Mouse (Mus musculus) intestine, embryonic 14.5 days (tissue): ENCODE data around the gene Zp2. TPM values are rescaled to one million over a fixed set of nuclear protein-coding genes. Genes with fewer than 3 reads are reported as not detected.

Experiments used
- ATAC-seq: fragments of 200-750 bp; cut with Nextera tagmentation; replicated peaks from 2 replicates; pipeline ENCODE4 v1.8.0; 2017; ENCODE audit warnings: low read depth, moderate number of reproducible peaks, moderate TSS enrichment, moderate library complexity; ENCODE audit not compliant: low FRiP score, low TSS enrichment
- DNase-seq: peaks from one replicate; pipeline ENCODE4 v3.0.0-alpha.2; 2018; ENCODE audit warnings: low spot score
- H3K27ac ChIP-seq: fragments of 300-500 bp; sonication (generic); 2 replicates; pipeline ENCODE4 v1.5.1; 2014; ENCODE audit warnings: low read depth, mild to moderate bottlenecking, control low read depth
- H3K27me3 ChIP-seq: fragments of 300-500 bp; sonication (generic); replicated peaks from 2 replicates; pipeline ENCODE4 v1.6.1; 2014; ENCODE audit warnings: low read length, control low read depth; ENCODE audit not compliant: control insufficient read depth, insufficient read depth
- H3K36me3 ChIP-seq: fragments of 300-500 bp; sonication (generic); 2 replicates; pipeline ENCODE4 v1.6.1; 2014; ENCODE audit warnings: low read length, control low read depth; ENCODE audit not compliant: control insufficient read depth, insufficient read depth
- H3K4me1 ChIP-seq: fragments of 300-500 bp; sonication (generic); replicated peaks from 2 replicates; pipeline ENCODE4 v1.6.1; 2014; ENCODE audit warnings: low read length, control low read depth, mixed read lengths; ENCODE audit not compliant: control insufficient read depth, insufficient read depth
- H3K4me2 ChIP-seq: fragments of 300-500 bp; sonication (generic); 2 replicates; pipeline ENCODE4 v1.6.1; 2014; ENCODE audit warnings: low read length
- H3K4me3 ChIP-seq: fragments of 300-500 bp; sonication (generic); 2 replicates; pipeline ENCODE4 v1.5.1; 2014; ENCODE audit warnings: low read depth, low read length, control low read depth, mixed read lengths
- H3K9ac ChIP-seq: fragments of 300-500 bp; sonication (generic); 2 replicates; pipeline ENCODE4 v1.6.1; 2014; ENCODE audit warnings: mild to moderate bottlenecking, low read length
- H3K9me3 ChIP-seq: fragments of 300-500 bp; sonication (generic); 2 replicates; pipeline ENCODE4 v1.6.1; 2016; ENCODE audit warnings: low read length, control low read depth; ENCODE audit not compliant: control insufficient read depth
- WGBS: fragments of 180-500 bp; shearing (Covaris S2); extraction: QIAGEN DNeasy Blood & Tissue Kit; methylation state at CpG from one replicate; pipeline ENCODE4 v1.1.7; 2014; 5-methylcytosine and 5-hydroxymethylcytosine counted together
- polyA plus RNA-seq: library from polyadenylated mRNA; unstranded; fragments of >200 nt; fragmentation: Nextera tagmentation; extraction: Ambion mirVana; gene quantifications from 2 replicates; pipeline ENCODE4 v1.2.1, GENCODE M21; 2014

Zp2 gene
- polyA plus RNA-seq, 1 experiment from 2014 or later = not detected

GRCm38 (mm10) chr7:120157575-120158061 is 12.5 kb upstream of the Zp2 start:
- DNase-seq (no peak), ATAC-seq (no peak)
- H3K4me2 ChIP-seq = no peak overlapping the region
- no peak overlapping the region for H3K9ac ChIP-seq
- H3K27me3 ChIP-seq = no peaks in the 10 kb centered on the region
- no peaks in the 10 kb centered on the region for H3K9me3 ChIP-seq
- H3K4me3 ChIP-seq = no peak overlapping the region
- 67% methylated on average over 5 of the region's 5 CpGs for WGBS
- H3K36me3 ChIP-seq = no peaks in the 10 kb centered on the region
- H3K4me1 ChIP-seq = no peaks in the 10 kb centered on the region
- H3K27ac ChIP-seq = no peak overlapping the region

- H3K4me2 ChIP-seq = no peak overlapping the region
- H3K4me1 ChIP-seq = no peaks in the 10 kb centered on the region
- DNase-seq = no peak
- ATAC-seq = no peak
- no peaks in the 10 kb centered on the region for H3K36me3 ChIP-seq
- H3K9me3 ChIP-seq = no peaks in the 10 kb centered on the region
- H3K27me3 ChIP-seq = no peaks in the 10 kb centered on the region
- H3K4me3 ChIP-seq = no peak overlapping the region
- H3K9ac ChIP-seq = no peak overlapping the region
- WGBS = 46% methylated on average over 2 of the region's 2 CpGs
- no peak overlapping the region for H3K27ac ChIP-seq
Observed at GRCm38 (mm10) chr7:120156841-120157409, 11.8 kb upstream of the Zp2 start.

GRCm38 (mm10) chr7:120150898-120151297 is 5.8 kb upstream of the Zp2 start:
- H3K4me2 ChIP-seq = no peak overlapping the region
- no peak overlapping the region for H3K27ac ChIP-seq
- ATAC-seq (no peak), DNase-seq (no peak)
- H3K9ac ChIP-seq = no peak overlapping the region
- 91% methylated on average over 2 of the region's 2 CpGs for WGBS
- H3K4me3 ChIP-seq = no peak overlapping the region
- H3K9me3 ChIP-seq = no peaks in the 10 kb centered on the region
- H3K36me3 ChIP-seq = no peaks in the 10 kb centered on the region
- H3K27me3 ChIP-seq = no peaks in the 10 kb centered on the region
- no peaks in the 10 kb centered on the region for H3K4me1 ChIP-seq

- peak; percentile 75 for ATAC-seq
- H3K4me3 ChIP-seq = no peak overlapping the region
- no peak overlapping the region for H3K4me2 ChIP-seq
- no peak overlapping the region for H3K27ac ChIP-seq
- no peaks in the 10 kb centered on the region for H3K27me3 ChIP-seq
- no peaks in the 10 kb centered on the region for H3K9me3 ChIP-seq
- no peaks in the 10 kb centered on the region for H3K4me1 ChIP-seq
- no peaks in the 10 kb centered on the region for H3K36me3 ChIP-seq
- 36% methylated on average over 3 of the region's 3 CpGs for WGBS
- no peak for DNase-seq
- H3K9ac ChIP-seq = no peak overlapping the region
Observed at GRCm38 (mm10) chr7:120150257-120150656, 5.2 kb upstream of the Zp2 start.

- no peak overlapping the region for H3K4me3 ChIP-seq
- H3K27ac ChIP-seq = no peak overlapping the region
- no peaks in the 10 kb centered on the region for H3K36me3 ChIP-seq
- H3K9ac ChIP-seq = no peak overlapping the region
- DNase-seq (no peak), ATAC-seq (no peak)
- H3K4me1 ChIP-seq = no peaks in the 10 kb centered on the region
- 82% methylated on average over 1 of the region's 1 CpGs for WGBS
- no peak overlapping the region for H3K4me2 ChIP-seq
- no peaks in the 10 kb centered on the region for H3K9me3 ChIP-seq
- no peaks in the 10 kb centered on the region for H3K27me3 ChIP-seq
Observed at GRCm38 (mm10) chr7:120142743-120143142, 2.3 kb downstream of the Zp2 start.

GRCm38 (mm10) chr7:120128951-120129350 is 16.1 kb downstream of the Zp2 start:
- peak; percentile 39 for DNase-seq
- Histone ChIP-seq H3K4me2 (no peak overlapping the region), H3K27me3 (no peaks in the 10 kb centered on the region), H3K27ac (no peak overlapping the region), H3K4me1 (peaks cover 6% of the 10 kb centered on the region; the same call in 1 of the 2 replicates), H3K4me3 (no peak overlapping the region), H3K9me3 (no peaks in the 10 kb centered on the region), H3K36me3 (no peaks in the 10 kb centered on the region), H3K9ac (no peak overlapping the region)
- WGBS = 72% methylated on average over 4 of the region's 4 CpGs
- ATAC-seq = no peak

- Histone ChIP-seq H3K9me3 (no peaks in the 10 kb centered on the region), H3K27me3 (no peaks in the 10 kb centered on the region), H3K36me3 (no peaks in the 10 kb centered on the region), H3K4me3 (no peak overlapping the region), H3K4me2 (no peak overlapping the region), H3K9ac (no peak overlapping the region), H3K4me1 (peaks cover 6% of the 10 kb centered on the region; the same call in 1 of the 2 replicates), H3K27ac (no peak overlapping the region)
- WGBS = 23% methylated on average over 4 of the region's 4 CpGs
- DNase-seq (no peak), ATAC-seq (no peak)
Observed at GRCm38 (mm10) chr7:120127686-120128059, 17.4 kb downstream of the Zp2 start.

GRCm38 (mm10) chr7:120126976-120127685 is 18.0 kb downstream of the Zp2 start:
- DNase-seq (no peak), ATAC-seq (no peak)
- no peak overlapping the region for H3K9ac ChIP-seq
- no peaks in the 10 kb centered on the region for H3K36me3 ChIP-seq
- H3K27ac ChIP-seq = no peak overlapping the region
- H3K4me3 ChIP-seq = no peak overlapping the region
- no peaks in the 10 kb centered on the region for H3K9me3 ChIP-seq
- WGBS = 33% methylated on average over 5 of the region's 5 CpGs
- H3K27me3 ChIP-seq = no peaks in the 10 kb centered on the region
- H3K4me2 ChIP-seq = no peak overlapping the region
- peaks cover 6% of the 10 kb centered on the region; the same call in 1 of the 2 replicates for H3K4me1 ChIP-seq

GRCm38 (mm10) chr7:120124844-120125243 is 20.2 kb downstream of the Zp2 start:
- H3K4me3 ChIP-seq = no peak overlapping the region
- DNase-seq = peak; percentile 81
- H3K9me3 ChIP-seq = no peaks in the 10 kb centered on the region
- ATAC-seq = peak; percentile 83
- H3K4me1 ChIP-seq = peaks cover 6% of the 10 kb centered on the region; the same call in 1 of the 2 replicates
- H3K27me3 ChIP-seq = no peaks in the 10 kb centered on the region
- WGBS = 1% methylated on average over 3 of the region's 3 CpGs
- H3K27ac ChIP-seq = no peak overlapping the region
- H3K36me3 ChIP-seq = peaks cover 16% of the 10 kb centered on the region
- no peak overlapping the region for H3K9ac ChIP-seq
- H3K4me2 ChIP-seq = no peak overlapping the region
